Mouse (Mus musculus): ENCODE results near the gene Crygd. TPM values are rescaled to one million over a fixed set of nuclear protein-coding genes. Genes with fewer than 3 reads are reported as not detected.
"Not testable (repeated sequence)": the region's sequence is repeated elsewhere in the genome, so short reads cannot be mapped to it uniquely, and the experiment has no call there.

Gene Crygd
- not detected in 2 replicates for polyA plus RNA-seq (2012; rRNA removed)

DNA sequence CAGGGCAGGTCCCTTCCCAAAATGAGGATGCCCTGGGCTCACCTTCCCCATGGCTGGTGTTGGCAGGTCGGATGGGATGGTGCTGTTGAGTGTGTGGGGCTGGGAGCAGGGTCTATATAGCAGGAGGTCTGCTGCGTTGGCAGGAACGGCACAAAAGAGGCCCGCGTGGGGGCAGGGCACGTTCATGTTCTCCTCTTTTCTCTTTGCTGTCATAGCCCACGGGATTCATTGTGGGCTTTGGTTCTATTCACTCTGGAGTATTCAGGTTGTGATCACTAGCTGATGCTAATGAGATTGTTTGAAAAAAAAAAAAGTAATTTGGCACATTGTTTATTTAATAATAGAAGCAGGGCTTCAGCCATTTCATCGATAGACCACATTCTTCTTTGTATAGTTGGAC lies at the start of gene Crygd:
Gene Crygd, minus strand, starts transcription at position 101 of the 400 bp plus-strand sequence.
- DNase-seq (ENCODE audit: low spot score) = no peak

DNA sequence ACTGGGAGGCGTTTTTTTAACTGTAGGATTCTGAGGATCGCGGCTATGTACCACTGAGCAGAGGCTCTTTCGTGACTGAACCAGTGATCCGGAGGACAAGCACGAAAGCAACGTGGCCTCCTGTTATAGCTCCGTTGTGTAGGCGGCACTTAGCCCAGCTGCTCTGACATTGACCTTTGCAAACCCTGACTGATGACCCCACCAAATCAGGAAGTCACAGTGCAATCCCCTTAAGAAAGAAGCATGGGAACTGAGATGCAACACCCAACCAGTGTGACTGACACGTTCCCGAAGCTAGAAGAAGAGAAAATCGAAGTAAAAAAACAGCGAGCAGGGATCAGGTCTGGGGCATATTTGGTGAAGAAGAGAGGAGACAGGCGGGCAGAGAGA lies 49.5 kb upstream of the Crygd start:
- no peak for DNase-seq (ENCODE audit: low spot score)

DNA sequence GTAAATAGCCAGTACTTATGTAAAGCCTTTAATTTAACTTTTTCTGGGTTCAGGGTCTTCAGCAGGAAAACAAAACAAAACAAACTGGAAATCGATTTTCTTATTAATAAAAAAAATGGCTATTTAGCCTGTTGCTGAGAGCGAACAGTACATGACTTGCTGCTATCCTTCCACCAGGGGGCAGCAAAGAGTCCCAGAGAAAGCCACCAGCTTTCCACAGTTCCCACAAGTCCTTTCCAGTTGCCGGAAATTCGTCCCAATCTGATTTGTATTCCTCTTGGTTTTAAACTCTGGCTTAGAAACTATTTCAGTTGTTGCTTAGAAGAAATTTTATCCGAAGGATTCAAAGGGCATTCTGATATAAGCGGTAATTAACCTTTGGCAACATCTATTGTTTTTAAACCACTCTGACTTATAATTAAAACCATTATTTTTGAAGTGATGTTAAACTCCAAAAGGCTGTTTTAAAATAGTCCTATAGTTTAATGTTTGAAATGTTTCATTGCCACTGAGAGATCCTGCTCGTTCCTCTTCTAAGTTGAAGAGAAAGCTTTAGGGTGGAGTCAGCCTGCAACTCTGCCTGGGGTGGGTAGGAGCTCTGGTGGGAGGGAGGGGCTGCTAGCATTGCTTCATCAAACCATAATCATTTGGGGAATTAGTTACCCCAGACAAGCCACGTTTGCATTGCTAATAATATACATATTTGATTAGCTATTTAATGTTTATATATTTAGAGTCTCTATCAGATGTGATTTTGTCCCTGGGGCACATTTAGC lies 49.0 kb upstream of the Crygd start:
- no peak for DNase-seq (ENCODE audit: low spot score)

DNA sequence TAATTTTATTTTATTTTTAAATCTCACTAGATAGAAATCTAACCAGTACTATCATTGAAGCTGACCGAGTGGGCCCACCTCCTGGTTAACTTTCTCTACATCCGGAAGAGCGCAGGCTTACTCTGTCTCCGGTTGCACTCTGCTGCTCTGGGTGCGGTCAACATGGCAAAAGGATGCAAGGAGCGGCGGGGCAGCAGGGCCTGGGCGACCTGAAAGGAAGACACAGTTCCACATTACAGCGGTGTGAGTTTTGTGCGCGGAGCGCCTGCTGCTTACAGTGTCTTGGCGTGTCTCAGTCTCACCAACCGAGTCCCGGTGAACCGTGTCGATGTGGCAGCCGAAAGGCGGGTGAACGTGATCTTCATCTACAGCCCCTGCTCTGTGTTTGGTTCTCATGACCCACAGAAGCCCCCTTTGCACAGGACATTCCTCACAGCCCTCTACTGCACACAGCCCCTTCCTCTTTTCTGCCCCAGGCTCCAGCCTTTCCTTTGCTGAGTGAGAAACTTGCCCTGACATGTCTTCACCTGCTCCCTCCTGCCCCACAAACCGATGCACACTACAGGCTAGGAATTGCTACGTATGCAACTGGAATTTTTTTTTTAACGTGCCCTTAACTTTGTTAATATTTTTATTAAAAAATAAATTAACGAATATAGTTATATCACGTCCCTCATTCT lies 46.6 kb upstream of the Crygd start:
- DNase-seq (ENCODE audit: low spot score) = no peak

DNA sequence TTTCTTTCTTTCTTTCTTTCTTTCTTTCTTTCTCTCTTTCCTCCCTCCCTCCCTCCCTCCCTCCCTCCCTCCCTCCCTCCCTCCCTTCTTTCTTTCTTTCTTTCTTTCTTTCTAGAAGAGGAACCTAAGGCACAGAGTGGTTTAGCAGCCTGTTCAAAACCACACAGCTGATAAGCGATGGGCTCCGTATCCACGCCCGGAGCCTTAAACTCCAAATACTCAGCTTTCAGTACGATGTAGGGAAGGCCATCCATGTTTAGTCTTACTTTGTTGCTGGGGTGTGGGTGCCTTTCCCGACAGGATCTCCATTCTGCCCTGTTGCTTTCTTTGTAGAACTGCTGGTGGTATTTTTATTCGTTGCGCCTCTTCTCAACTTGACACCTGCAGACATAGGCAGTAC lies 45.9 kb upstream of the Crygd start:
- DNase-seq (ENCODE audit: low spot score) = no peak

DNA sequence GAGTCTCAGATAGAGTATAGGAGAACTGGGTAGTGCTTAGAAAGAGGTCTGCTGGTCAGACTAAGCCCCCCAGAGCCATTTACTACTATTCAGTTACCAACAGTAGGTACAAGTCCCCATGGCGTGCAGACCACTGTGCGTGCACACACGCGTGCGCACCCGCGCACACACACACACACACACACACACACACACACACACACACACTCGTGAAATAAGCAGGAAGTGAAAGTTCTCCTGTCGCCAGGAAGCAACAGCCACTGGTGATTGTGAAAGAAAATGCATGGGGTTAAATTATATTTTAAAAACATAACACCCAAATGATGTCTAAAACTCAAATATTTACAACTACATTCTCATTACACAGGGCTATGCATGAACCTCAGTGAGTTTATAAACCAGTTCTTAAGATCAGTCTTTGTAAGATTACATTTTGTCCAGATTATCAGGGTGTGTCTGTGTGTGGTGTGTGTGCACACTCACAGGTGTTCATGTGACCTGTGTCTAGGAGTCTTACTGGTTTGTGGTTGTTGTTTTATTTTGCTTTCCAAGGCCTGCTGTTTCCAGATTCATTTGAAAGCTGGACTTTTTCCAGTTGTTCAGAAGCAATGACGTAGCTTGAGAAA lies 44.5 kb upstream of the Crygd start:
- no peak for DNase-seq (ENCODE audit: low spot score)

DNA sequence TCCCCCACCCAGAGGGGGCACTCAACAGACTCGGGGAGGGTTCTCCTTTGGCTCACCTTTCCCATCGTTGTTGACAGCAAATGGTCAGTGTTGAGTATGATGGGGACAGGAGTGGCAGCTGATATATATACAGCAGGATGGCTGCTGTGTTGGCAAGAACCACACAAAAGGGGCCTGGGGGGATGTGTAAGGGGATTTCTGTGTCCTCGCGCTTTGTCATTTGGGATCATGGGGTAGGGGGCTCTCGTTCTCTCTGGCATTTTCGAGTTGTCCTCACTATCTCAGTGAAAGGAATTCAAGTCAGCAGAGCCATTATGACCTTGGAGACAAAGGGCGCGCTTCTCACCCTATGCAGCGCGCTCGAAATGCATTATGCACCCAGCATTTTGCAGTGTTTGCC lies 40.0 kb upstream of the Crygd start, which contains the start of gene Cryga:
Gene Cryga, minus strand, starts transcription at position 101 of the 400 bp plus-strand sequence.
- no peak for DNase-seq (ENCODE audit: low spot score)

DNA sequence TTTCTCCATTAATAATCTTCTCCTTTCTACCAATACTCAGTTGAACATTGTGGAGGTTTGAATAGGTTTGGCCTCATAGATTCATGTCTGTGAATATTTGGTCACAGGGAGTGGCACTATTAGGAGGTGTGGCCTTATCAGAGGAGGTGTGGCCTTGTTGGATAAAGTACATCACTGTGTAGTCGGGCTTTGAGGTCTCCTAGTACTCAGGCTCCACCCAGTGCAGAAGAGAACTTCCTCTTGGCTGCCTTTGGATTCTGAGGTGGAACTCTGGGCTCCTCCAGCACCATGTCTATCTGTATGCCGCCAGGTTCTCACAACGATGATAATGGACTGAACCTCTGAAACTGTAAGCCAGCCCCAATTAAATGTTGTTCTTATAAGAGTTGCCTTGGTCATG lies 33.7 kb upstream of the Crygd start:
- no peak for DNase-seq (ENCODE audit: low spot score)

DNA sequence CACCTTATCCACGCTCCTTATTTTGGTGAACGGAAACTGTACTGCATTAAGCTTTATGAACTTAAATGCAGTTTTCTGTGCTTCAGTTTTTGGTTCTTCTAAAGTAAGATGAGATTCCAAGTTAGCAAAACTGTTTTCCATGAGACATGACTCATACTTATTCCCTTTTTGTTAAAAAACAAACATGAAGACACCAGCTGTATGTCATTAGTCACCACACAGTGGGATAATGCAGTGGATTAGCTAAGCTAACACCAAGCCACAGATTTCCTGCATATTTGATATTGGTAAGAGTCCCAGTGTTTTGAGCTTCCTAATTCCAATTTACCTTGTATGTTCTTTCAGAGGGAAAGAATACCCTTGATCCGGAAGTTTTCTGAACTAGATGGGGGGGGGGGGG lies 28.3 kb upstream of the Crygd start:
- no peak for DNase-seq (ENCODE audit: low spot score)

DNA sequence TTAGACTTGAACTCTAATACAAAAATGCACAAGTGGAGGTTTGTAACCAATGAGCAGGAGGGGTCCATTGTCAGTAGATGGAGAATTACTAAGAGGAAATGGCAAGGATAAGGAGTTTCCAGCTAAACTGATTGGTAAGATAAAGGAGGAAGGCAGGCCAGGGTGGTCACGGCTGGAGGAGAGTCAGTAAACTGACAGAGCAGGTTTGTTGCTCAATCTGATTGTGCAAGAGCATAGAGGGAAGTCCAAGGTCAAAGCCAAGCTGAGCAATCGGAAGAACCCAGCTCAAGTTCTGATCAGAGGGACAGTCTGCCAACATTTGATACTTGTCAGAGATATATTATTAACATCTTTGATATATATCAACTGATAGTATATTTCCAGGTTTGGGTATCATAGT lies 27.1 kb upstream of the Crygd start:
- DNase-seq (ENCODE audit: low spot score) = no peak

DNA sequence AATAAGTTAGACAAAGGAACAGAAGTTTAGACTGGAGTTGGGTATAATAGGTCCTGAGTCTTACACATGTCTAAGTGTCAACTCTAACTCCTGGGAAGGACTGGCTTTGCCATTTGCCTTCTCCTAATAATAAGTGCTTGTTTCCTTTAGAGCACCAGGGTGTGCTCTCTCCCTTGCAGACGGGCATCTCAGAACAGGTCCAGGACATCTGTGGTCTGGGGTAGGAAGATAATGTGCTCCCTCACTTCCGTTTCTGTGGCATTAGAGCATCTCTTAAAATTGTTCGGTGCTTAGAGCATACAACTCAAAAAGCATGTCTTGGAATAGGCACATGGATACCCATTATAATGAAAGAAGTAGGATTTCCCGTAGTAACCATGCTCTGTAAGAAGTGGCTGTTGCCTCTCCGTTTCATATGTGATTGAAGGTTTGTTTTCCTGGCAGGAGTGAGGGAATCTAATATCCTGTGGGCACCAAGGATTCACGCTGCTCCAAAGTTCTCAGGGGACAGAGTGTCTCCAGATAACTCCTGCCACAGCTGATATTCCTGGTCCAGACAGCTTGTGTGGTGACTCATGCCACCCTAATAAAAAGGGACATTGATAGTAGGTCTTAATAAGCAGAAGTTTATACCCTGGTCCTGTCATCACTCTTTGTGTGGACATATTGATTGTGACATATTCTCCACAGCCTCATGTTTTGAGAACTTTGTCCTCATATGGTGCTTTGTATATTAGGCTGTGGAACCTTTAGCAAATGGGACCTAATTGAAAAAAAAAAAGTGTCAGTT lies 25.5 kb upstream of the Crygd start:
- DNase-seq (ENCODE audit: low spot score) = no peak

DNA sequence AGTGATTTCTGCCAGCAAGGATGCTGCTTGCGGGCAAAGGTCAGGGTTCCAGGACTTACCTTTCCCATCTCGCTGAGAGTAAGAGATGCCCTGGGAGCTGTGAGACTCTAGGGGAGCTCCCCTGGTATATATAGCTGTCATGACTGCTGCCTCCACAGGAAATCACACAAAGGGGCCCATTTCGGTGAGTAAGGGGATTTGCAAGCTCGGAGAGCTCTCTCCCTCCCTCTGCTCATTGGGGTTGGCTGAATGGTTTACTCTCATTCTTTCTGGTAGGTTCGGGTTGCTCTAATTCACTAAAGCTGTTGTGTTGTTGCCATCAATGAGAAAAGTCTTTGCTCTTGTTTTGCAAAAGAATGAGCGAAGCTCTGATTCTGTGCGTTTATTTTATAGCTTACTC lies 18.9 kb upstream of the Crygd start, which contains the start of gene Crygb:
Gene Crygb, minus strand, starts transcription at position 101 of the 400 bp plus-strand sequence.
- no peak for DNase-seq (ENCODE audit: low spot score)

DNA sequence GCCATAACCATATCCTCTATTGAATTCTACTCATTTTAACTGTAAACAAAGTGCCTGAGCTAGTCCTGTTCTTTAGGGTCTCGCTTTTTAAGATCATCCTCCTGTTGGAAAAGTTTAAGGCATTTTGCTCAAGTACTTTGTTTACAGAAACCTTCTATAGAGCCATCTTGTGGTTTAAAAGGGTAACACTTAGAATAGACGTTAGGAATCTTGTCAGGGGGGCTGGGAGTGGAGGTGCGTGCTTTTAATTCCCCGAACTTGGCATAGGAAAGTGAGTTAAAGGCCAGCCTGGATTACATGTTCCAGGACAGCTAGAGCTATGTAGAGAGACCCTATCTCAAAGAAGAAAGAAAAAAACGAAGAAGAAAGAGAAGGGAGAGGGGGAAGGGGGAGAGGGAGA lies 12.4 kb upstream of the Crygd start:
- no peak for DNase-seq (ENCODE audit: low spot score)

DNA sequence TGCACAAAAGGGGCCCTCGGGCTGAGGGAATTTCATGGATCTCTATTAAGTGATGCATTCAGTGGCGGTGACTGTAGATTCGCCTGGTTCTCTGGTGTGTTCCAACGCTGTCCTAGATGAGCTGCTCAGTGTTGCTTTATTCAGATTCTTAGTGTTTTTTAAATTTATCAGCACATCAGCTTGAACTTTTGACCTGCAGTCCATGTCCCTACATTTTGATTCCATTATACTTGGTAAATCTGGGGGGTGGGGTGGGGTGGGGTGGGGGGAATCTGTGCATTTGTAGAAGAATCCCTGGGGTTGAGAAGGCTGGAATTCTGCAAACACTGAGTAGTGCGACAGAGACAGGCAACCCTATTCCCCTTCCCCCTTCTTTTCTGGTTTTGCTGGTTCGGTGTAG lies 10.3 kb upstream of the Crygd start, which contains the start of gene Crygc:
Gene Crygc, minus strand, starts transcription at position 101 of the 400 bp plus-strand sequence.
- no peak for DNase-seq (ENCODE audit: low spot score)

DNA sequence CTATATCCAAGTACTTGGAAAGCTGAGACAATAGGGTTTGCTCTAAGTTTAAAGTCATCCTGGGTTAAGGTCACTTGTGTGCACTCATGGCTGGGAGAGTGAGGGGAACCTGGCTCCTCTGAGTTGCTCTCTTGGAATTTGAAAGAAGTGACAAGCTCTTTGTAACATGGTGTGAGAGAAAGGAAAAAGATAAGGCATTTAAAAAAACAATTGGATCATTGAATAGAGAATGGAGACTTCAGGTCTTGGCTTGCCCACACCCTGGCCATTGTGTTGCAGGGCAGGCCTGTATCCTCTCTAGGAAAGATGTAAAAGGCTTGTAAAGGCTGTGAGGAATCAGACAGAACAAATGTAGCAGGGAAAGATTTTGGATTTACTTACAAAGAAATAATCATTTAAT lies 4.6 kb upstream of the Crygd start:
- no peak for DNase-seq (ENCODE audit: low spot score)

DNA sequence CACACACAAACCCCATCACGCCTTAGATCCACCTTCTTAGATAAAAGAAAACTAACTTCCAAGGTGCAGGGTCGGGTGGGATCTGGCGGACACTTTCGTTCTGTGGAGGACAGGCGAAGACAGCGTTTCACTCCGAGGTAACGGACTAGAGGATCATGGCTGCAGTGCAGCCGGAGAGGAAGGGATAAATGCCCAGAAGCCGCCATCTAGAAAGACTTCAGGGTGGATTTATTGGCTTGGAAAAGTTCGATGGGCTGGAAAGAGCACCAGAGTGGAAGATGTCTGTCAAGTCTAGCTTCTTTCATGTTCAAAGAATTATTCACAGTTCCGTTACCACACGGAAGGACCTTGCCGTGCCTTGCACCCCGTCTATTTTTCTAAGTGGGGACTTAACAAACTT lies 949 bp upstream of the Crygd start:
- DNase-seq (ENCODE audit: low spot score) = no peak

DNA sequence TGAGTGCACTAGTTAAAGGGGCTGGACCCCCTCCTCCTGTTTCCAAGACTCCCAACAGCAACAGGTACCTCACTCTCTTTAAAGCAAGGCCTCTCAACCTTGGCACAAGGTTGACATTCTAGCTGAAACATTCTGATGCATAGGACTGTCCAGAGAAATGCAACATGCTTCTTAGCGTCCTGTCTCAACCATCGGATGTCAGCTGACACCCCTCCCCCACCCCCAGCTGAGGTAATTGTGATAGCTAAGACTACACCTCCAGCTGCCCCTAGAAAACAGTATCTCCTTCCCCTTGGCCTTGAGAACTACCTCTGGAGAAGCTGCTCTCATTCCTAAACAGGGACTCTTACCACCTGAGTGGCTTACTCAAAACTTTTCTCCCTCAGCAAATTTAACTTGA lies 11.1 kb downstream of the Crygd start:
- no peak for DNase-seq (ENCODE audit: low spot score)

DNA sequence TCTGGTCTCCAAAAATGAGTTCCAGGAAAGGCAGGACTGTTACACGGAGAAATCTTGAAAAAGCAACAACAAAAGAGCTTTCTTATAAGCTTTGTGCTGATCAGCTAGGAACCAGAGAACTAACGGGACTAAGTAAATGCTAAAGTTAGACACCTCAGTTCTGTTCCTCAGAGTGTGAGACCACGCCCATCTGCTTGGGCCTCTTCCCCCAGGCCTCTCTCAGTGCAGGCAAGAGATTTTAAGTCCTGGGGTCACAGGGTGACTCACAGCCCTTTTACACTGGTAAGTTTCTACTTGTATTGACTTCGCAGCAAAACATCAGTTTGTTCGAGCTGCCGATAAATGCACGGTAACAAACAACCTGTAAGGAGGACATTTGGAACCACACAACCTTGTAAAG lies 11.6 kb downstream of the Crygd start:
- no peak for DNase-seq (ENCODE audit: low spot score)

DNA sequence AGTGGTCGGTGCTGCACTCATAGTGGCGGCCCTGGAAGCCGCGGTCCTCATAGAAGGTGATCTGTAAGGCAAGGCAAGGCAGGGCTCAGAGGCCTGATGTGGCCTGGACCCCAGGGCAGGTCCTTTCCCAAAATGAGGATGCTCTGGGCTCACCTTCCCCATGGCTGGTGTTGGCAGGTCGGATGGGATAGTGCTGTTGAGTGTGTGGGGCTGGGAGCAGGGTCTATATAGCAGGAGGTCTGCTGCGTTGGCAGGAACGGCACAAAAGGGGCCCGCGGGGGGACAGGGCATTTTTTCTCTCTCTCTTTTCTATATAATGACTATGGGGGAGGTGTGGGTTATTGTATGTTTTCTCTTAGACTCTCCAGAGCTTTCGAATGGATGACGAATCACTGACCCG lies 12.3 kb downstream of the Crygd start, which contains the start of gene Cryge:
Gene Cryge, minus strand, starts transcription at position 198 of the 400 bp plus-strand sequence.
- not testable (repeated sequence) for DNase-seq (ENCODE audit: low spot score)

DNA sequence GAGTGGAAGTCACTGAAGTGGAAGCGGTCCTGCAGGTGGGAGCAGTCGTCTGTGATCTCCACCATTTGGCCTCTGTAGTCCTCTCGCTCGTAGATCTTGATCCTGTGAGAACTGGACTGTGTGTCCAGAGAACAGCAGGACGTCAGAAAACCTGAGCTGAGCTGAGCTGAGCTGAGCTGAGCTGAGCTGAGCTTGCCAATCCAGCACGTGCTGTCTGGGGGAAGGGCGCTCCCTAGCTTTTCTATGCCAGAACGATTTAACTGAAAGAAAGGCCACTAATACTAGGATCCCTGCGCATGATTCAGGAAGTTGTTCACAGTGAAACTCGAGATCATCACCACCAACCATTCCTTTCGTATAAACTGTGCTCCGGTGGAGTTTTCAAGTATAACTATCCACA lies 14.5 kb downstream of the Crygd start:
- DNase-seq (ENCODE audit: low spot score) = no peak

DNA sequence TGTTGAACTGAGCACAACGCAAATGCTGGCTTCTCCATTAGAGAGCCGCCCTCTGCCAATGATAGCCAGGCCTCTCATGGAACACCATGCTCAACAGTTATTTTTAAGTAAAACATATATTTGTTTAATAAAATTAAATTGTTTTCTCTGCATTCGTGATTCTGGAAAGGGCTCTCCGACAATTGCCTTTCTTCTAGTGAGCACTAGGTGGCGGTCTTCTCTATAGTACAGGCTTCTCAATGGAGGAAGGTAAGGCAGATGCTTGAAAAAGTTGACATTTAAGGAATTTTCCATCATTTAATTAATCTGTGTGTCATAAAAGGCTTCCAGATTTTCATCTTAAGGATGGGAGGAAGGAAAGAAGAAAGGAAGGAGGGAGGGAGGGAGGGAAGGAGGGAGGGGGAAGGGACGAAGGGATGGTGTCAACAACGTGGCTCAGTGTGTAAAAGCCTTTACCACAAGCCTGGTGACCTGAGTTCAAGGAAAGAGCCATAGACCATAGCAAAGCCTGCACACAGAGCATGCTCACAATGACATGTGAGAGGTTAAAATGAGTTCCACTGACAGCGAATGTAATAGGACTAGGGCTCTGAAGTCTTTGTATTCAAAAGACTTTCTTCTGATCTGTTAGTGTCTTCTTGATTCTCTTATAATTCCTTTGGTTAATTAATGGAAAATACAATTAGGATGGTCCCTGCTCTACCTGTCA lies 16.7 kb downstream of the Crygd start:
- no peak for DNase-seq (ENCODE audit: low spot score)

Measured in urinary bladder, adult 2 months (tissue).